ENCODE assay signal across 18 mouse cellular contexts in genomic region chr9:111333790-111334189, GRCm38 (mm10). TPM values are rescaled to one million over a fixed set of nuclear protein-coding genes. Genes with fewer than 3 reads are reported as not detected.
"Had no signal": no experiment of that assay in that cellular context is flagged by ENCODE, and none has a peak within 500 bp of the region (broad histone marks: within the 10 kb centered on the region; RNA-seq: fewer than 3 reads in every experiment).

No protein-coding gene starts in this region.

- DNase-seq: retina, postnatal 1 day; right cerebral cortex, adult 18-20 months; right cerebral cortex, postnatal 14 days; right cerebral cortex, postnatal 25 days; right cerebral cortex, postnatal 4 days; spleen, adult 18-20 months; thymus, adult 18-20 months; thymus, adult 2 months; thymus, postnatal 14 days; thymus, postnatal 25 days; thymus, postnatal 36 days; thymus, postnatal 4 days had no signal

- H3K27me3 ChIP-seq: neural tube, embryonic 13.5 days; neural tube, embryonic 15.5 days; stomach, embryonic 15.5 days had no signal

- H3K4me3 ChIP-seq: neural tube, embryonic 13.5 days; neural tube, embryonic 15.5 days; stomach, embryonic 15.5 days had no signal

- H3K36me3 ChIP-seq: neural tube, embryonic 13.5 days; neural tube, embryonic 15.5 days; stomach, embryonic 15.5 days had no signal

- H3K27ac ChIP-seq: neural tube, embryonic 13.5 days; neural tube, embryonic 15.5 days; stomach, embryonic 15.5 days; stomach, postnatal 0 days had no signal

- H3K9me3 ChIP-seq: neural tube, embryonic 13.5 days; neural tube, embryonic 15.5 days; stomach, embryonic 15.5 days had no signal

- H3K4me1 ChIP-seq: neural tube, embryonic 13.5 days; neural tube, embryonic 15.5 days; stomach, embryonic 15.5 days had no signal

RNA-seq across cellular contexts. Expression of gene Trank1, which starts 22.3 kb away (rescaled TPM):
- total RNA-seq: neutrophil, adult 5-6 weeks had no signal
- polyA plus RNA-seq: spleen, adult 2 months had no signal
